Mouse (Mus musculus): Measurements from ENCODE around the gene 4930442H23Rik. TPM values are rescaled to one million over a fixed set of nuclear protein-coding genes. Genes with fewer than 3 reads are reported as not detected.

The 4930442H23Rik gene
- total RNA-seq, 2 experiments from 2014 or later, result not detected

Other genes starting within 250 kb of the 4930442H23Rik start
- 1 to 10 TPM; 2.3 to 2.5 TPM for gene Gng7, start 168.9 kb downstream of the 4930442H23Rik start, total RNA-seq (2021)
- under 1 TPM in 1 of 2 experiments, not detected in 1; 0.07 TPM for gene Diras1, start 158.2 kb downstream of the 4930442H23Rik start, total RNA-seq (2021)
- 10 to 100 TPM; 13.7 TPM for gene Slc39a3, start 146.4 kb downstream of the 4930442H23Rik start, total RNA-seq (2021)
- gene Sgta, start 123.7 kb downstream of the 4930442H23Rik start, total RNA-seq (2021), result 100 to 1,000 TPM; 101 to 103 TPM
- gene Thop1, start 113.8 kb downstream of the 4930442H23Rik start, total RNA-seq (2021), result 10 to 100 TPM; 21.1 to 26.0 TPM
- under 1 TPM in 1 of 2 experiments, not detected in 1; 0.09 TPM for gene Creb3l3, start 85.0 kb downstream of the 4930442H23Rik start, total RNA-seq (2021)
- 100 to 1,000 TPM; 173 to 189 TPM for gene Map2k2, start 77.9 kb downstream of the 4930442H23Rik start, total RNA-seq (2021)
- 10 to 100 TPM; 22.1 to 24.5 TPM for gene Zbtb7a, start 48.6 kb downstream of the 4930442H23Rik start, total RNA-seq (2021)
- gene Pias4, start 15.9 kb downstream of the 4930442H23Rik start, total RNA-seq (2021), result 10 to 100 TPM; 15.3 to 17.1 TPM
- gene Eef2, start 7.2 kb downstream of the 4930442H23Rik start, total RNA-seq (2021), result 1,000 to 10,000 TPM; 1,320 to 1,335 TPM
- 10 to 100 TPM; 25.5 to 28.4 TPM for gene Dapk3, start 844 bp downstream of the 4930442H23Rik start, total RNA-seq (2021)
- gene Nmrk2, start 18.2 kb upstream of the 4930442H23Rik start, total RNA-seq (2021), result 100 to 1,000 TPM in 1 of 2 experiments, 10 to 100 TPM in 1; 59.9 to 118 TPM
- not detected for gene Atcay, start 47.0 kb upstream of the 4930442H23Rik start, total RNA-seq (2021)
- 1 to 10 TPM; 1.9 to 2.7 TPM for gene Zfr2, start 49.3 kb upstream of the 4930442H23Rik start, total RNA-seq (2021)
- gene Matk, start 69.1 kb upstream of the 4930442H23Rik start, total RNA-seq (2021), result not detected
- gene Mrpl54, start 83.1 kb upstream of the 4930442H23Rik start, total RNA-seq (2021), result 100 to 1,000 TPM; 106 to 116 TPM
- 100 to 1,000 TPM; 102 to 105 TPM for gene Apba3, start 83.1 kb upstream of the 4930442H23Rik start, total RNA-seq (2021)
- not detected for gene Tjp3, start 107.7 kb upstream of the 4930442H23Rik start, total RNA-seq (2021)
- gene Pip5k1c, start 109.1 kb upstream of the 4930442H23Rik start, total RNA-seq (2021), result 10 to 100 TPM; 19.7 to 20.4 TPM
- gene Cactin, start 137.3 kb upstream of the 4930442H23Rik start, total RNA-seq (2021), result 10 to 100 TPM; 10.1 to 10.9 TPM
- gene Tbxa2r, start 144.9 kb upstream of the 4930442H23Rik start, total RNA-seq (2021), result under 1 TPM; 0.16 to 0.55 TPM
- 1 to 10 TPM in 1 of 2 experiments, under 1 TPM in 1; 0.39 to 1.4 TPM for gene Gipc3, start 159.4 kb upstream of the 4930442H23Rik start, total RNA-seq (2021)
- 10 to 100 TPM; 14.7 to 19.6 TPM for gene Hmg20b, start 166.6 kb upstream of the 4930442H23Rik start, total RNA-seq (2021)
- gene Mfsd12, start 173.6 kb upstream of the 4930442H23Rik start, total RNA-seq (2021), result 1 to 10 TPM; 2.3 to 2.8 TPM
- gene 4930404N11Rik, start 182.0 kb upstream of the 4930442H23Rik start, total RNA-seq (2021), result under 1 TPM; 0.23 to 0.66 TPM
- 10 to 100 TPM; 15.3 to 15.4 TPM for gene Fzr1, start 194.7 kb upstream of the 4930442H23Rik start, total RNA-seq (2021)
- 10 to 100 TPM; 41.1 to 44.1 TPM for gene Dohh, start 200.6 kb upstream of the 4930442H23Rik start, total RNA-seq (2021)
- gene Gm48551, start 200.6 kb upstream of the 4930442H23Rik start, total RNA-seq (2021), result under 1 TPM; 0.57 to 0.97 TPM
- gene Gm48552, start 205.2 kb upstream of the 4930442H23Rik start, total RNA-seq (2021), result under 1 TPM in 1 of 2 experiments, not detected in 1; 0.34 TPM
- gene Smim24, start 209.2 kb upstream of the 4930442H23Rik start, total RNA-seq (2021), result not detected